Mouse (Mus musculus): Measurements from ENCODE around the gene Tas2r144.

GRCm38 (mm10) chr6:42264626-42265312 lies 49.6 kb downstream of the Tas2r144 start, which contains the start of gene Casp2:
- TF ChIP-seq GATA1 (IDR thresholded peaks at IDR 0.05; ENCODE audit: low read length), result no peak
- no peak for TF ChIP-seq TAL1 (IDR thresholded peaks at IDR 0.05; ENCODE audit: low read length)

Measured in erythroblast, embryonic 14.5 days (primary cell).